Mouse (Mus musculus) forebrain, embryonic 11.5 days (tissue): ENCODE measurements at regions not wholly inside any gene's neighbourhood (a gene's known extent, or its start where the extent isn't known, plus 50 kb on each side); places are given as distances from the start of the nearest gene placed in this dataset.

Source experiments
- ATAC-seq: fragments of 200-750 bp; cut with Nextera tagmentation; replicated peaks from 2 replicates; pipeline ENCODE4 v1.8.0; 2017; ENCODE audit warnings: moderate TSS enrichment; ENCODE audit not compliant: low FRiP score
- DNase-seq: peaks from one replicate; pipeline ENCODE4 v3.0.0-alpha.2; 2017; ENCODE audit warnings: low spot score
- H3K27ac ChIP-seq: fragments of 300-500 bp; sonication (generic); 2 replicates; pipeline ENCODE4 v1.5.1; 2014; ENCODE audit warnings: low read depth, low read length
- H3K27me3 ChIP-seq: fragments of 300-500 bp; sonication (generic); 2 replicates; pipeline ENCODE4 v1.6.1; 2014; ENCODE audit warnings: mild to moderate bottlenecking, low read length, mixed read lengths; ENCODE audit not compliant: control insufficient read depth, insufficient read depth
- H3K36me3 ChIP-seq: fragments of 300-500 bp; sonication (generic); 2 replicates; pipeline ENCODE4 v1.6.1; 2014; ENCODE audit warnings: mild to moderate bottlenecking, low read length, moderate library complexity, mixed read lengths; ENCODE audit not compliant: control insufficient read depth, insufficient read depth
- H3K4me1 ChIP-seq: fragments of 300-500 bp; sonication (generic); replicated peaks from 2 replicates; pipeline ENCODE4 v1.6.1; 2014; ENCODE audit warnings: low read length, mixed read lengths; ENCODE audit not compliant: control insufficient read depth, insufficient read depth
- H3K4me2 ChIP-seq: fragments of 300-500 bp; sonication (generic); 2 replicates; pipeline ENCODE4 v1.6.1; 2014; ENCODE audit warnings: low read depth, mild to moderate bottlenecking, low read length, moderate library complexity, mixed read lengths; ENCODE audit not compliant: severe bottlenecking
- H3K4me3 ChIP-seq: fragments of 300-500 bp; sonication (generic); 2 replicates; pipeline ENCODE4 v1.5.1; 2014; ENCODE audit warnings: low read depth, low read length
- H3K9ac ChIP-seq: fragments of 300-500 bp; sonication (generic); 2 replicates; pipeline ENCODE4 v1.6.1; 2014; ENCODE audit warnings: low read length
- H3K9me3 ChIP-seq: fragments of 300-500 bp; sonication (generic); 2 replicates; pipeline ENCODE4 v1.6.1; 2016; ENCODE audit warnings: low read length, mixed read lengths; ENCODE audit not compliant: control insufficient read depth
- WGBS: fragments of 180-500 bp; shearing (Covaris S2); extraction: QIAGEN DNeasy Blood & Tissue Kit; methylation state at CpG from one replicate; pipeline ENCODE4 v1.1.7; 2014; 5-methylcytosine and 5-hydroxymethylcytosine counted together

DNA sequence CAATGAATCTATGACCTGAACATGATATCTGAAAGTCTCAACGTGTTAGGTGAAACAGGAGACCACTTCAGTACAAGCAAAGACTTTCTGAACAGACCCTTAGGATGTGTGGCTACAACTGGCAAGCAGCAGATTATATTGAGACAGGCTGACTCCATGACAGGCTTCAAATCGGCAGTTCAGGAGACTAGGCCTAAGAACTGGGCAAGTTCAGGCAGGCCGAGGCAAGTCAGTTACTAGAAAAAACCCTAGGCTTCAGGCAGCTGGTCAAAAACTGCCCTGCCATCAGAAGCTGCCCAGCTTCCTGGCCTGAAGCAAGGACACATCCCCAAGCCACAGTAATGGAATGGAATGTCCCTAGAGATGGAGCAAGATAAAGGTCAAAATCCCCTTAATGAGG, 140.6 kb downstream of the Olfr721-ps1 start:
- H3K9me3 ChIP-seq: no peaks in the 10 kb centered on the region
- H3K4me2 ChIP-seq: no peak overlapping the region
- DNase-seq: no peak
- H3K9ac ChIP-seq: no peak overlapping the region
- H3K36me3 ChIP-seq: no peaks in the 10 kb centered on the region
- H3K4me3 ChIP-seq: no peak overlapping the region
- WGBS: 77% methylated on average over 3 of the region's 3 CpGs
- no peak for ATAC-seq
- H3K27me3 ChIP-seq: no peaks in the 10 kb centered on the region
- no peak overlapping the region for H3K27ac ChIP-seq
- H3K4me1 ChIP-seq: no peaks in the 10 kb centered on the region

DNA sequence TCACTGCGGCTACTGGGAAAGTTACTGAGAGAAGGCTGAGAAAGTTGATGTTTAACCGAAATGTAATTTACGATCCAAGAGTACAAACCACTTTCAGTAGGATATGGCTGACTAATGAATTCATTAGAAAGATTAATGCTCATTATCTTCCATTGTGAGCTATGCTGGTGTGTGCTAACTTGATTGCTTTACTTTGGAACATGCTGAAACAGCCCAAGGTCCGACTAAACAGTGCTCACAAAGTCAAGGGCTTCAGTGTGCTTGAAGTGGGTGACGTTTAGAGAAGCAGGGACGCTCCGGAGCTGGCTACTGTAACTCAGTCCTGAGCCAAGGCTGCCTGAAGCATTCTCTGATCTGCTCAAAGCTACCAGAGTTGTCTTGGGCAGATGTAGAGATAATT, 143.1 kb downstream of the Olfr721-ps1 start:
- Histone ChIP-seq H3K4me3 (no peak overlapping the region), H3K9me3 (no peaks in the 10 kb centered on the region), H3K9ac (no peak overlapping the region), H3K4me1 (no peaks in the 10 kb centered on the region), H3K4me2 (no peak overlapping the region), H3K27me3 (no peaks in the 10 kb centered on the region), H3K36me3 (no peaks in the 10 kb centered on the region), H3K27ac (no peak overlapping the region)
- DNase-seq (no peak), ATAC-seq (no peak)
- 83% methylated on average over 7 of the region's 7 CpGs for WGBS

DNA sequence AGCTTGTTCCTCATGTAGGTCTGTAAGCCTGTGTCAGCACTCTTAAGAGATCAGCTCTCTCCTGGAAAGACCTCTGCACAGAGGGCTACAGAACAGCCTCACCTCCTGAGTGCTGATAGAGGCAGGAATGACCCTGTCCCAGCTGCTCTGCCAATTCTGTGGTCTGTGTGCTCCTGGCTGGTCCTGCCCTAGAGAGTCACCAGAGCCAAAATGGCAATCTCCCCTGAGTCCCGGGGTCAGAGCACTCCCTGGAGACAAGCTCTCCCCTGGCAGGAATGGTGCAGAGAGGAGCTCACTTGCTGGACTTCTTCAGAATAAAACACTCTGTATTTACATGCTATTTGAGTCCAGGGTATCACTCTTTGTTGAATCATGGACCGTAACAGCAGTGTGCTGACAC, 149.9 kb upstream of the Slc4a7 start:
- H3K9me3 ChIP-seq: no peaks in the 10 kb centered on the region
- 82% methylated on average over 2 of the region's 2 CpGs for WGBS
- ATAC-seq (no peak), DNase-seq (no peak)
- no peak overlapping the region for H3K27ac ChIP-seq
- no peaks in the 10 kb centered on the region for H3K4me1 ChIP-seq
- no peak overlapping the region for H3K4me3 ChIP-seq
- no peaks in the 10 kb centered on the region for H3K36me3 ChIP-seq
- H3K4me2 ChIP-seq: no peak overlapping the region
- H3K9ac ChIP-seq: no peak overlapping the region
- H3K27me3 ChIP-seq: no peaks in the 10 kb centered on the region

DNA sequence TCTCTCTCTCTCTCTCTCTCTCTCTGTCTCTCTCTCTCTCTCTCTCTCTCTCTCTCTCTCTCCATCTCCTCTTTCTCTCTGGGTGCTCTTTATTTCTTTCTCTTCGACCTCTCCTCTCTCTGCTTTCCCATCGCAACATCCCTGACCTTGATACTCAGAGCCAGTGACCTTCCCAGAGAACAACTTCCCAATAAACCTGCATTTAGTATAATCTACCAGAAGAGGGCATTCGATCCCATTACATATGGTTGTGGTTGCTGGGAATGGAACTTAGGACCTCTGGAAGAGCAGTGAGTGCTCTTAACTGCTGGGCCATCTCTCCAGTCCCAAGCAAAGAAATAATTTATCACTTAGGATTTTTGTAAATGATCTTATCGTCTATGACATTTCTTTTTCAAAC, 127.2 kb upstream of the Slc4a7 start:
- Histone ChIP-seq H3K4me1 (no peaks in the 10 kb centered on the region), H3K9ac (no peak overlapping the region), H3K36me3 (no peaks in the 10 kb centered on the region), H3K4me3 (no peak overlapping the region), H3K27me3 (no peaks in the 10 kb centered on the region), H3K9me3 (no peaks in the 10 kb centered on the region), H3K4me2 (no peak overlapping the region), H3K27ac (no peak overlapping the region)
- 66% methylated on average over 4 of the region's 4 CpGs for WGBS
- ATAC-seq: no peak
- no peak for DNase-seq

DNA sequence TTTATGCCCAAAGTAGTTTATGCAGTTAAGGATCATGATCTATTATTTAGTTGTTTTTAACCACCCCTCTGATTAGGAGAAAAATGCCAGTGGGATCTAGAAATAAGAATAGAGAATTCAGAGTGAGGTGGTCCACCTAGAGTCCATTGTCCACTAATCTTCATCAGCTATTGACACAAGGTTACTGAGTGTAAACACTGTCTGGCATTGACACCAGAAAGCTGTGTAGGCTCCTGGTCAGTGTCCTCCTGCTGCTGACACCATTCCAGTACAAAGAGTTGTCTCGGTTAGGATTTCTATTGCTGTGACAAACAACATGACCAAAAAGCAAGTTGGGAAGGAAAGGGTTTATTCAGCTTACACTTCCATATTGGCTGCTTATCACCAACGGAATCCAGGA, 110.1 kb upstream of the Slc4a7 start:
- no peak overlapping the region for H3K27ac ChIP-seq
- no peaks in the 10 kb centered on the region for H3K4me1 ChIP-seq
- H3K9ac ChIP-seq: no peak overlapping the region
- H3K36me3 ChIP-seq: no peaks in the 10 kb centered on the region
- H3K9me3 ChIP-seq: no peaks in the 10 kb centered on the region
- no peak overlapping the region for H3K4me3 ChIP-seq
- WGBS: 84% methylated on average over 2 of the region's 2 CpGs
- H3K4me2 ChIP-seq: no peak overlapping the region
- DNase-seq (no peak), ATAC-seq (no peak)
- no peaks in the 10 kb centered on the region for H3K27me3 ChIP-seq

DNA sequence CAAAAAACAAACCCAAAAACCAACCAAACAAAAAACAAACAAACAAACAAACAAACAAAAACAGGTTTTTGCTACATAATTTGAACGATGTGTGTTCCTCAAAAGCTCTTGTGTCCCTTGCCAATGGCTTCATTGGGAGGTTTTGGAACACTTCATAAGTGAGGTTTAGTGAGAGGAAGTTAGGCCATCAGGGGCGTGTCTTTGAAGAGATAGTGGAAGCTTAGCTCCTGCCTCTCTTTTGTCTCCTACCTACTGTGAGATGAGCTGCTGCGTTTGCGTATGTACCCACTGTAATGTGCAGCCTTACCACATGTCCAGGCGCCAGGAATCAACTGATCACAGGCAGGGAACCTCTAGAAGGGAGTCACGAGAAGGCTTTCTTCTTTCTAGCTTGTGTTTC, 107.3 kb upstream of the Slc4a7 start:
- H3K4me3 ChIP-seq: no peak overlapping the region
- ATAC-seq (no peak), DNase-seq (no peak)
- H3K9ac ChIP-seq: no peak overlapping the region
- no peaks in the 10 kb centered on the region for H3K9me3 ChIP-seq
- no peak overlapping the region for H3K27ac ChIP-seq
- no peaks in the 10 kb centered on the region for H3K4me1 ChIP-seq
- H3K36me3 ChIP-seq: no peaks in the 10 kb centered on the region
- H3K27me3 ChIP-seq: no peaks in the 10 kb centered on the region
- H3K4me2 ChIP-seq: no peak overlapping the region
- WGBS: 90% methylated on average over 6 of the region's 6 CpGs

DNA sequence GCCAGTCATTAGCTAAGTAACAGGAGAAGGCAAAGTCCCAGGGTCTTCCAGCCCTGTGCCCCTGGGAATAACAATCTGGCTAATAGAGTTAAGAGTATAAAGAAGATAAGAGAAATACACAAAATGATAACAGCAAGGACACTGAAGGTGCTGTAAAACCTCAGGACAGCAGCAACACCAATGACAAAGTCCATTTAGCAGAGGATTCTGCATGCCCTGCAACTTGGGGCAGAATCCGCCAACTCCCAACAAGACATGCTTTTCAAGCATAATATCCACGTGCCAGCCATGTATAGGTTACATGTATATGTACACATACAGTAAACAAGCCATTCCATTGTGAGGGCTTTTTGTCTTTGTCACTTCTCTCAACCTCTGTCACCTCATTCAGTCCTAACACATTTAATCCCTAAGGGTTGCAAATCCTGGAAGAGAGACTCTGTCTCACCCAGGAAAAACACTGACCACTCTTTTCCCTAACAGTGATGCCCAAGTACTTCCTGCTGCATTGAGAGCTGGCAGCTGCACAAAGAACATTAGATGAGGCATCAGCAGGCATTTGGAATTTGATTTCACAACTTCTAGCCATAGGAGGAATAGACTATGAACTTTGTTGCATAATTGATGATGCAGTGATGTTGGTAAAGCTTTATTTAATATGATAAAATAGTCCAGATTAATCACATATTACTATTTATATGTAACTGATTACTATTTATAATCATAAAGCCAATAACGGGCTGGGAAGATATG, 105.8 kb upstream of the Slc4a7 start:
- ATAC-seq (no peak), DNase-seq (no peak)
- 89% methylated on average over 3 of the region's 3 CpGs for WGBS
- Histone ChIP-seq H3K27me3 (no peaks in the 10 kb centered on the region), H3K4me1 (no peaks in the 10 kb centered on the region), H3K36me3 (no peaks in the 10 kb centered on the region), H3K9me3 (no peaks in the 10 kb centered on the region), H3K9ac (no peak overlapping the region), H3K27ac (no peak overlapping the region), H3K4me3 (no peak overlapping the region), H3K4me2 (no peak overlapping the region)

DNA sequence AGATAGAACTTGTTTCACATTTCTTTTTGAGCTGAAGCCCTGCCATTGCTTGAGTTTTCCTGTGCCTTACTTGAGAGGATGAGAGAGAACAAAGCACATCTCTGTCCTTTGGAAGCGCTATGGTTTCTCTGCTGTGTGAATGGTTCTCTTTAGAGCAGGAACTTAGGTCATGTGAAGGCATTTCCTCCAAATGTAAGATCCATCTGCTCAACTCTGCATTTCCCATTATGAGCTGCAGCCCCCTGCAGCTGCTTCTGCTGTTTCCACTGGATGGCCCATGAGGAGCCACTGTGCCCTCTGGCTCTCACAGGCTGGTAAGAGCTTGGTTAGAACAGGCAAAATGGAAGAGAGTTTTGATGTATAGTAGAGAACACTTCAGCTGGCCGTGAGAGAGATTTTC, 102.5 kb upstream of the Slc4a7 start:
- Histone ChIP-seq H3K36me3 (no peaks in the 10 kb centered on the region), H3K9ac (no peak overlapping the region), H3K4me1 (no peaks in the 10 kb centered on the region), H3K27me3 (no peaks in the 10 kb centered on the region), H3K4me3 (no peak overlapping the region), H3K4me2 (no peak overlapping the region), H3K9me3 (no peaks in the 10 kb centered on the region), H3K27ac (no peak overlapping the region)
- no peak for DNase-seq
- ATAC-seq: no peak
- 84% methylated on average over 2 of the region's 2 CpGs for WGBS

DNA sequence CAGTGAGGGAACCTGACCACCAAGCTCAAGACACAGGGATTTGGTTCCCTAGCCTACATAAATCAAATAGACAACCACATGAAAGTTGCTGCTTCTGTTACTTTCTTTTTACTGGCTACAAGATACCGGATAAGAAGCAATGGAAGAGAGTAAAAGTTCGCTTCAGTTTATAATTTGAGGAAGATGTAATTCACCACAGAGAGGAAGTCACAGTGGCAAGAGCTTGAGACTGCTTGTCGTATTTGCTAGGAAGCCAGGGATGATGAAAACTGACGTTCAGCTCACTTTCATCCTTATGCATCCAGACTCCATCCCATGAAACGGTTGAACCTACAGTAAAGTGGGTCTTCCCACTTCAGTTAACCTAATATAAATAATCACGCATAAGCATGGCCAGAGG, 102.1 kb upstream of the Slc4a7 start:
- ATAC-seq: no peak
- no peak overlapping the region for H3K4me3 ChIP-seq
- H3K4me1 ChIP-seq: no peaks in the 10 kb centered on the region
- H3K9ac ChIP-seq: no peak overlapping the region
- H3K27me3 ChIP-seq: no peaks in the 10 kb centered on the region
- no peak overlapping the region for H3K4me2 ChIP-seq
- H3K27ac ChIP-seq: no peak overlapping the region
- no peaks in the 10 kb centered on the region for H3K9me3 ChIP-seq
- no peak for DNase-seq
- 87% methylated on average over 6 of the region's 6 CpGs for WGBS
- no peaks in the 10 kb centered on the region for H3K36me3 ChIP-seq
